Mouse (Mus musculus) spleen, adult 2 months (tissue): ENCODE results near the gene Eri3.

Experiments used
- CTCF ChIP-seq: fragments of 200-500 bp; IDR thresholded peaks from 2 replicates; pipeline ENCODE4 v1.5.1; 2011; ENCODE audit warnings: mild to moderate bottlenecking, inconsistent platforms; ENCODE audit not compliant: insufficient read depth, insufficient read length, insufficient replicate concordance; ENCODE audit errors: extremely low read depth
- POLR2A ChIP-seq: fragments of 200-500 bp; IDR thresholded peaks from 2 replicates; pipeline ENCODE4 v1.6.1; 2011; ENCODE audit warnings: low read depth, low read length, inconsistent platforms

DNA sequence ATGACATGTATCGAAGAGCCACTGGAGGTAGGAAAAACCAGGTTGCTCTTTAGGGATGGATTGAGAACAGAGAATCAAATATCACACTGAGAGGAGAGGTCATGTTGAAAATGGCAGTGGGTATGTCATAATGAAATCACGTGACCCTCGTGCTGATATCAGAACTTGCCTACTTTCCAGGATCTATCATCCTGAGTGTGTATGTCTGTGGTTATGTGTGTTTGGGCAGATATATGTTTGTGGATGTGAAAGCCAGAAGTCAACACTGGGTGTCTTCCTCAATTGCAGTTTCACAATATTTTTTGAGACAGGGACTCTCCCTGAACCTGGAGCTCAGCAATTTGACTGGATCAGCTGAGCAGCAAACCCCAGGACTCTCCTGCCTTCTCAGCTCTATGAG is 4.7 kb upstream of the Eri3 start:
- TF ChIP-seq CTCF (no peak), POLR2A (no peak)
